Mouse (Mus musculus) cortical plate, adult 2 months (tissue): Measurements from ENCODE around the gene Pitpnb. TPM values are rescaled to one million over a fixed set of nuclear protein-coding genes. Genes with fewer than 3 reads are reported as not detected.

Experiments
- H3K27ac ChIP-seq: fragments of 200-500 bp; 2 replicates; pipeline ENCODE4 v1.5.1; 2012; ENCODE audit warnings: low read length, control low read depth, inconsistent platforms; ENCODE audit not compliant: insufficient read depth
- H3K4me1 ChIP-seq: fragments of 200-500 bp; 2 replicates; pipeline ENCODE4 v1.6.1; 2011; ENCODE audit warnings: low read length; ENCODE audit not compliant: control insufficient read depth, insufficient read depth
- H3K4me3 ChIP-seq: fragments of 200-500 bp; 2 replicates; pipeline ENCODE4 v1.5.1; 2011; ENCODE audit warnings: mild to moderate bottlenecking, low read length, control low read depth; ENCODE audit not compliant: insufficient read depth
- CTCF ChIP-seq: fragments of 200-500 bp; IDR thresholded peaks from 2 replicates; pipeline ENCODE4 v1.5.1; 2011; ENCODE audit warnings: mild to moderate bottlenecking, control low read depth, low read length; ENCODE audit not compliant: insufficient read depth; ENCODE audit errors: extremely low read depth
- POLR2A ChIP-seq: fragments of 200-500 bp; IDR thresholded peaks from 2 replicates; pipeline ENCODE4 v1.6.1; 2011; ENCODE audit warnings: mild to moderate bottlenecking, low read length, control low read depth; ENCODE audit not compliant: insufficient read depth; ENCODE audit errors: extremely low read depth
- polyA plus RNA-seq: library from polyadenylated mRNA; depleted of rRNA; stranded (reverse); fragments of >200 nt; gene quantifications from 2 replicates; pipeline ENCODE4 v1.2.3, GENCODE M21; 2012

Pitpnb gene
- polyA plus RNA-seq, 1 experiment: 71.4 TPM

GRCm38 (mm10) chr5:111304730-111305129 lies 25.8 kb upstream of the Pitpnb start:
- TF ChIP-seq CTCF (peak; percentile 11; the same call in 1 of the 2 replicates), POLR2A (no peak)
- no peak overlapping the region for H3K27ac ChIP-seq
- H3K4me1 ChIP-seq: no peaks in the 10 kb centered on the region
- H3K4me3 ChIP-seq: no peak overlapping the region

GRCm38 (mm10) chr5:111310185-111310584 lies 20.4 kb upstream of the Pitpnb start:
- TF ChIP-seq POLR2A (no peak), CTCF (no peak)

GRCm38 (mm10) chr5:111313833-111314232 lies 16.7 kb upstream of the Pitpnb start:
- Histone ChIP-seq H3K4me1 (no peaks in the 10 kb centered on the region), H3K27ac (no peak overlapping the region), H3K4me3 (no peak overlapping the region)
- TF ChIP-seq CTCF: no peak
- no peak for TF ChIP-seq POLR2A

More at GRCm38 (mm10) chr5:111310185-111310584, 20.4 kb upstream of the Pitpnb start:
- H3K27ac ChIP-seq: no peak overlapping the region
- H3K4me1 ChIP-seq: no peaks in the 10 kb centered on the region
- no peak overlapping the region for H3K4me3 ChIP-seq

- Histone ChIP-seq H3K27ac (no peak overlapping the region), H3K4me3 (no peak overlapping the region), H3K4me1 (no peaks in the 10 kb centered on the region)
- TF ChIP-seq CTCF: no peak
- no peak for TF ChIP-seq POLR2A
These were observed 15.5 kb upstream of the Pitpnb start for GRCm38 (mm10) chr5:111315061-111315460.

- no peak for TF ChIP-seq POLR2A
- TF ChIP-seq CTCF: no peak
- Histone ChIP-seq H3K27ac (no peak overlapping the region), H3K4me1 (no peaks in the 10 kb centered on the region)
These were observed 13.0 kb upstream of the Pitpnb start for GRCm38 (mm10) chr5:111317526-111317925.

GRCm38 (mm10) chr5:111318946-111319345 lies 11.6 kb upstream of the Pitpnb start:
- Histone ChIP-seq H3K4me1 (no peaks in the 10 kb centered on the region), H3K4me3 (no peak overlapping the region), H3K27ac (no peak overlapping the region)
- TF ChIP-seq POLR2A (no peak), CTCF (no peak)

More at GRCm38 (mm10) chr5:111317526-111317925, 13.0 kb upstream of the Pitpnb start:
- no peak overlapping the region for H3K4me3 ChIP-seq

GRCm38 (mm10) chr5:111325813-111326212 lies 4.8 kb upstream of the Pitpnb start:
- Histone ChIP-seq H3K4me1 (0 out of 2 replicates have a peak, but pooled peaks cover 1% of the 10 kb centered on the region), H3K4me3 (no peak overlapping the region), H3K27ac (no peak overlapping the region)
- no peak for TF ChIP-seq CTCF
- TF ChIP-seq POLR2A: no peak

- H3K27ac ChIP-seq: no peak overlapping the region
- no peak for TF ChIP-seq CTCF
- TF ChIP-seq POLR2A: no peak
- H3K4me3 ChIP-seq: no peak overlapping the region
- peaks cover 3% of the 10 kb centered on the region; the same call in 1 of the 2 replicates for H3K4me1 ChIP-seq
These were observed 3.1 kb upstream of the Pitpnb start for GRCm38 (mm10) chr5:111327420-111327819.

- Histone ChIP-seq H3K4me3 (peak overlapping the region; percentile 56), H3K4me1 (peaks cover 3% of the 10 kb centered on the region; the same call in 1 of the 2 replicates), H3K27ac (no peak overlapping the region)
- TF ChIP-seq POLR2A: no peak
- TF ChIP-seq CTCF: no peak
These were observed 664 bp upstream of the Pitpnb start for GRCm38 (mm10) chr5:111329782-111330416.

- TF ChIP-seq POLR2A (no peak), CTCF (no peak)
- Histone ChIP-seq H3K4me1 (peaks cover 3% of the 10 kb centered on the region; the same call in 1 of the 2 replicates), H3K27ac (no peak overlapping the region), H3K4me3 (peak overlapping the region; percentile 56)
These were observed 504 bp downstream of the Pitpnb start for GRCm38 (mm10) chr5:111331099-111331435.
